Mouse (Mus musculus) olfactory bulb, adult 2 months (tissue): Measurements from ENCODE around the gene Ppp1r26. TPM values are rescaled to one million over a fixed set of nuclear protein-coding genes. Genes with fewer than 3 reads are reported as not detected.

Experiments
- H3K27ac ChIP-seq: fragments of 200-500 bp; 2 replicates; pipeline ENCODE4 v1.5.1; 2012; ENCODE audit warnings: low read depth, low read length; ENCODE audit not compliant: insufficient read depth
- H3K4me1 ChIP-seq: fragments of 200-500 bp; 2 replicates; pipeline ENCODE4 v1.6.1; 2012; ENCODE audit warnings: low read length; ENCODE audit not compliant: control insufficient read depth, insufficient read depth
- H3K4me3 ChIP-seq: fragments of 200-500 bp; 2 replicates; pipeline ENCODE4 v1.5.1; 2012; ENCODE audit warnings: mild to moderate bottlenecking, low read depth, low read length, moderate library complexity; ENCODE audit not compliant: insufficient read depth
- CTCF ChIP-seq: fragments of 200-500 bp; IDR thresholded peaks from 2 replicates; pipeline ENCODE4 v1.5.1; 2012; ENCODE audit warnings: low read depth, mild to moderate bottlenecking, low read length, moderate library complexity; ENCODE audit not compliant: insufficient read depth
- POLR2A ChIP-seq: fragments of 200-500 bp; IDR thresholded peaks from 2 replicates; pipeline ENCODE4 v1.6.1; 2012; ENCODE audit warnings: mild to moderate bottlenecking, low read depth, low read length, moderate library complexity; ENCODE audit not compliant: insufficient read depth
- WGBS: fragments of 180-500 bp; shearing (Covaris S2); methylation state at CpG from one replicate; pipeline ENCODE4 v1.1.7; 2018; 5-methylcytosine and 5-hydroxymethylcytosine counted together
- polyA plus RNA-seq: library from polyadenylated mRNA; stranded (reverse); fragments of >200 nt; gene quantifications from 2 replicates; pipeline ENCODE4 v1.2.4, GENCODE M21; 2012; ENCODE audit warnings: low replicate concordance; ENCODE audit not compliant: missing spikeins, insufficient read depth, insufficient read length

The Ppp1r26 gene
- not detected in 2 replicates for polyA plus RNA-seq

GRCm38 (mm10) chr2:28446515-28447314 is at the start of gene Ppp1r26:
TSS of gene Ppp1r26 (plus strand) at chr2:28446800.
- TF ChIP-seq POLR2A, result no peak; the same call in 1 of the 2 replicates
- TF ChIP-seq CTCF, result no peak
- Histone ChIP-seq H3K27ac (no peak within 1 kb of the TSS), H3K4me1 (peaks cover 11% of the 10 kb centered on the region), H3K4me3 (peak within 1 kb of the TSS; percentile 84)
- under 1% methylated on average over 107 of the region's 118 CpGs for WGBS

GRCm38 (mm10) chr2:28396928-28397327 is 49.7 kb upstream of the Ppp1r26 start:
- TF ChIP-seq POLR2A (no peak), CTCF (no peak)
- Histone ChIP-seq H3K4me1 (peaks cover 19% of the 10 kb centered on the region), H3K27ac (no peak overlapping the region), H3K4me3 (no peak overlapping the region)
- 62% methylated on average over 2 of the region's 2 CpGs for WGBS

- WGBS, result 24% methylated on average over 4 of the region's 4 CpGs
- peaks cover 19% of the 10 kb centered on the region for H3K4me1 ChIP-seq
- no peak for TF ChIP-seq CTCF
- TF ChIP-seq POLR2A, result no peak
- no peak overlapping the region for H3K27ac ChIP-seq
- no peak overlapping the region for H3K4me3 ChIP-seq
Observed at GRCm38 (mm10) chr2:28397417-28398119, 49.0 kb upstream of the Ppp1r26 start.

- Histone ChIP-seq H3K27ac (no peak overlapping the region), H3K4me1 (peaks cover 19% of the 10 kb centered on the region), H3K4me3 (no peak overlapping the region)
Observed at GRCm38 (mm10) chr2:28401647-28402046, 45.0 kb upstream of the Ppp1r26 start.

GRCm38 (mm10) chr2:28402128-28402527 is 44.5 kb upstream of the Ppp1r26 start:
- Histone ChIP-seq H3K27ac (no peak overlapping the region), H3K4me3 (no peak overlapping the region), H3K4me1 (peaks cover 15% of the 10 kb centered on the region)
- no peak for TF ChIP-seq CTCF

More at GRCm38 (mm10) chr2:28401647-28402046, 45.0 kb upstream of the Ppp1r26 start:
- 19% methylated on average over 11 of the region's 11 CpGs for WGBS
- TF ChIP-seq POLR2A, result no peak
- no peak for TF ChIP-seq CTCF

GRCm38 (mm10) chr2:28407796-28408195 is 38.8 kb upstream of the Ppp1r26 start:
- whole genome bisulfite sequencing, result 88% methylated on average over 7 of the region's 7 CpGs
- Histone ChIP-seq H3K4me1 (peaks cover 9% of the 10 kb centered on the region), H3K27ac (no peak overlapping the region), H3K4me3 (no peak overlapping the region)
- TF ChIP-seq POLR2A (no peak), CTCF (no peak)

GRCm38 (mm10) chr2:28409144-28409543 is 37.5 kb upstream of the Ppp1r26 start:
- TF ChIP-seq POLR2A (no peak), CTCF (no peak)
- no peak overlapping the region for H3K27ac ChIP-seq
- H3K4me3 ChIP-seq, result no peak overlapping the region
- WGBS, result 78% methylated on average over 4 of the region's 4 CpGs
- H3K4me1 ChIP-seq, result peaks cover 15% of the 10 kb centered on the region

- Histone ChIP-seq H3K4me3 (no peak overlapping the region), H3K27ac (no peak overlapping the region), H3K4me1 (peaks cover 18% of the 10 kb centered on the region)
- WGBS, result 74% methylated on average over 3 of the region's 3 CpGs
- no peak for TF ChIP-seq POLR2A
Observed at GRCm38 (mm10) chr2:28409566-28409965, 37.0 kb upstream of the Ppp1r26 start.

GRCm38 (mm10) chr2:28412936-28413335 is 33.7 kb upstream of the Ppp1r26 start:
- 36% methylated on average over 6 of the region's 6 CpGs for WGBS
- peaks cover 28% of the 10 kb centered on the region for H3K4me1 ChIP-seq
- no peak overlapping the region for H3K27ac ChIP-seq
- no peak overlapping the region for H3K4me3 ChIP-seq
- TF ChIP-seq CTCF (no peak), POLR2A (no peak)
